Mouse (Mus musculus) lung, postnatal 0 days (tissue): ENCODE measurements around the gene Tmem177.

Experiments used
- CTCF ChIP-seq: IDR thresholded peaks from 2 replicates; pipeline ENCODE4 v1.5.1; 2016; ENCODE audit warnings: antibody characterized with exemption, mild to moderate bottlenecking
- EP300 ChIP-seq: IDR thresholded peaks from 2 replicates; pipeline ENCODE4 v1.6.1; 2016; ENCODE audit warnings: antibody characterized with exemption, mild to moderate bottlenecking, control low read depth

GRCm38 (mm10) chr1:119903231-119903620 lies 9.8 kb downstream of the Tmem177 start:
- no peak for TF ChIP-seq EP300
- TF ChIP-seq CTCF, result no peak
